Mouse (Mus musculus): ENCODE results near the gene Ccdc6.
"Not testable (repeated sequence)": the region's sequence is repeated elsewhere in the genome, so short reads cannot be mapped to it uniquely, and the experiment has no call there.

The Ccdc6 gene

GRCm38 (mm10) chr10:70186586-70186985 is 89.7 kb downstream of the Ccdc6 start:
- in situ Hi-C loops (cut with MboI; ENCODE audit: low pct_unique_long_range_greater_than_20kb in 1 of 2, low sequenced_read_pairs in 2 of 2, unreplicated experiment in 1 of 2): no loop called here

- in situ Hi-C loops (cut with MboI; ENCODE audit: low pct_unique_long_range_greater_than_20kb in 1 of 2, low sequenced_read_pairs in 2 of 2, unreplicated experiment in 1 of 2): loop anchor here in 1 of 2 experiments (5.0 kb wide), 1 partner anchor 107 kb away; no protein-coding TSS in a partner anchor
These were observed 92.9 kb downstream of the Ccdc6 start for GRCm38 (mm10) chr10:70189864-70190263.

- in situ Hi-C loops (cut with MboI; ENCODE audit: low pct_unique_long_range_greater_than_20kb in 1 of 2, low sequenced_read_pairs in 2 of 2, unreplicated experiment in 1 of 2): loop anchor here in 1 of 2 experiments (5.0 kb wide), 1 partner anchor 103 kb away; no protein-coding TSS in a partner anchor
These were observed 97.4 kb downstream of the Ccdc6 start for GRCm38 (mm10) chr10:70194283-70194682.

- in situ Hi-C loops (cut with MboI; ENCODE audit: low pct_unique_long_range_greater_than_20kb in 1 of 2, low sequenced_read_pairs in 2 of 2, unreplicated experiment in 1 of 2): no loop called here
These were observed 98.4 kb downstream of the Ccdc6 start for GRCm38 (mm10) chr10:70195279-70195678.

GRCm38 (mm10) chr10:70195786-70196185 is 98.9 kb downstream of the Ccdc6 start:
- in situ Hi-C loops (cut with MboI; ENCODE audit: low pct_unique_long_range_greater_than_20kb in 1 of 2, low sequenced_read_pairs in 2 of 2, unreplicated experiment in 1 of 2): no loop called here

GRCm38 (mm10) chr10:70196666-70197065 is 99.7 kb downstream of the Ccdc6 start:
- in situ Hi-C loops (cut with MboI; ENCODE audit: low pct_unique_long_range_greater_than_20kb in 1 of 2, low sequenced_read_pairs in 2 of 2, unreplicated experiment in 1 of 2): no loop called here

- in situ Hi-C loops (cut with MboI; ENCODE audit: low pct_unique_long_range_greater_than_20kb in 1 of 2, low sequenced_read_pairs in 2 of 2, unreplicated experiment in 1 of 2): no loop called here
These were observed 100.7 kb downstream of the Ccdc6 start for GRCm38 (mm10) chr10:70197601-70198000.

- in situ Hi-C loops (cut with MboI; ENCODE audit: low pct_unique_long_range_greater_than_20kb in 1 of 2, low sequenced_read_pairs in 2 of 2, unreplicated experiment in 1 of 2): no loop called here
These were observed 101.1 kb downstream of the Ccdc6 start for GRCm38 (mm10) chr10:70198012-70198411.

GRCm38 (mm10) chr10:70198951-70199463 is 102.1 kb downstream of the Ccdc6 start:
- in situ Hi-C loops (cut with MboI; ENCODE audit: low pct_unique_long_range_greater_than_20kb in 1 of 2, low sequenced_read_pairs in 2 of 2, unreplicated experiment in 1 of 2): no loop called here

- in situ Hi-C loops (cut with MboI; ENCODE audit: low pct_unique_long_range_greater_than_20kb in 1 of 2, low sequenced_read_pairs in 2 of 2, unreplicated experiment in 1 of 2): no loop called here
These were observed 102.7 kb downstream of the Ccdc6 start for GRCm38 (mm10) chr10:70199466-70200210.

- in situ Hi-C loops (cut with MboI; ENCODE audit: low pct_unique_long_range_greater_than_20kb in 1 of 2, low sequenced_read_pairs in 2 of 2, unreplicated experiment in 1 of 2): no loop called here
These were observed 104.1 kb downstream of the Ccdc6 start for GRCm38 (mm10) chr10:70200889-70201500.

GRCm38 (mm10) chr10:70204505-70205399 is 107.8 kb downstream of the Ccdc6 start, which contains the start of gene Mrln:
Gene Mrln (plus strand): TSS chr10:70204664.
- in situ Hi-C loops (cut with MboI; ENCODE audit: low pct_unique_long_range_greater_than_20kb in 1 of 2, low sequenced_read_pairs in 2 of 2, unreplicated experiment in 1 of 2): no loop called here

- in situ Hi-C loops (cut with MboI; ENCODE audit: low pct_unique_long_range_greater_than_20kb in 1 of 2, low sequenced_read_pairs in 2 of 2, unreplicated experiment in 1 of 2): no loop called here
These were observed 114.4 kb downstream of the Ccdc6 start for GRCm38 (mm10) chr10:70211281-70211680.

- in situ Hi-C loops (cut with MboI; ENCODE audit: low pct_unique_long_range_greater_than_20kb in 1 of 2, low sequenced_read_pairs in 2 of 2, unreplicated experiment in 1 of 2): no loop called here
These were observed 124.0 kb downstream of the Ccdc6 start for GRCm38 (mm10) chr10:70220971-70221370.

GRCm38 (mm10) chr10:70222231-70222630 is 125.3 kb downstream of the Ccdc6 start:
- in situ Hi-C loops (cut with MboI; ENCODE audit: low pct_unique_long_range_greater_than_20kb in 1 of 2, low sequenced_read_pairs in 2 of 2, unreplicated experiment in 1 of 2): not testable (repeated sequence)

GRCm38 (mm10) chr10:70224571-70224970 is 127.7 kb downstream of the Ccdc6 start:
- in situ Hi-C loops (cut with MboI; ENCODE audit: low pct_unique_long_range_greater_than_20kb in 1 of 2, low sequenced_read_pairs in 2 of 2, unreplicated experiment in 1 of 2): no loop called here

- in situ Hi-C loops (cut with MboI; ENCODE audit: low pct_unique_long_range_greater_than_20kb in 1 of 2, low sequenced_read_pairs in 2 of 2, unreplicated experiment in 1 of 2): no loop called here
These were observed 128.8 kb downstream of the Ccdc6 start for GRCm38 (mm10) chr10:70225760-70226159.

GRCm38 (mm10) chr10:70226608-70227007 is 129.7 kb downstream of the Ccdc6 start:
- in situ Hi-C loops (cut with MboI; ENCODE audit: low pct_unique_long_range_greater_than_20kb in 1 of 2, low sequenced_read_pairs in 2 of 2, unreplicated experiment in 1 of 2): no loop called here

GRCm38 (mm10) chr10:70230352-70230751 is 133.4 kb downstream of the Ccdc6 start:
- in situ Hi-C loops (cut with MboI; ENCODE audit: low pct_unique_long_range_greater_than_20kb in 1 of 2, low sequenced_read_pairs in 2 of 2, unreplicated experiment in 1 of 2): no loop called here

Data from mouse embryonic stem cell (cell line).